Mouse (Mus musculus): ENCODE results near the gene Gm10775. TPM values are rescaled to one million over a fixed set of nuclear protein-coding genes. Genes with fewer than 3 reads are reported as not detected.

Gene Gm10775
- not detected in 2 replicates for total RNA-seq (2023)

GRCm38 (mm10) chr13:65259239-65259638 is at the start of gene Gm10775:
Gene Gm10775, plus strand, starts transcription at chr13:65259539.

GRCm38 (mm10) chr13:65278383-65279341 is 19.3 kb downstream of the Gm10775 start, which contains the start of gene Zfp369:
Gene Zfp369, plus strand, starts transcription at chr13:65278814.

Other genes starting within 250 kb of the Gm10775 start
- not detected in 2 replicates for gene Spata31d1c, start 226.5 kb upstream of the Gm10775 start, total RNA-seq (2023)
- gene Prss47, start 206.8 kb upstream of the Gm10775 start, total RNA-seq (2023), result 0.43 and 0.69 TPM in 2 replicates
- 221 and 226 TPM in 2 replicates for gene Mfsd14b, start 146.6 kb upstream of the Gm10775 start, total RNA-seq (2023)
- gene Olfr465-ps1, start 121.5 kb upstream of the Gm10775 start, total RNA-seq (2023), result not detected in 2 replicates
- not detected in 2 replicates for gene Olfr466, start 109.3 kb upstream of the Gm10775 start, total RNA-seq (2023)
- gene Nlrp4f, start 53.6 kb upstream of the Gm10775 start, total RNA-seq (2023), result not detected in 2 replicates
- gene Zfp369, start 19.3 kb downstream of the Gm10775 start, total RNA-seq (2023), result 9.7 and 13.3 TPM in 2 replicates